Mouse (Mus musculus): Measurements from ENCODE around the gene Gm17455.
A peak's percentile ranks its signal among the peaks of the same experiment; 100 is the strongest.

The Gm17455 gene

GRCm38 (mm10) chr10:60419624-60420023 is 20.1 kb downstream of the Gm17455 start:
- DNase-seq (ENCODE audit: low spot score in 2 of 2) = peak in 1 of 2 experiments; percentile 22

- no peak for DNase-seq (ENCODE audit: low spot score in 2 of 2)
These were observed 23.2 kb downstream of the Gm17455 start for GRCm38 (mm10) chr10:60422756-60423155.

GRCm38 (mm10) chr10:60430001-60430400 is 30.5 kb downstream of the Gm17455 start:
- no peak for DNase-seq (ENCODE audit: low spot score in 2 of 2)

- DNase-seq (ENCODE audit: low spot score in 2 of 2) = no peak
These were observed 31.1 kb downstream of the Gm17455 start for GRCm38 (mm10) chr10:60430591-60430990.

GRCm38 (mm10) chr10:60432679-60433078 is 33.2 kb downstream of the Gm17455 start:
- DNase-seq (ENCODE audit: low spot score in 2 of 2) = no peak

GRCm38 (mm10) chr10:60442321-60442720 is 42.8 kb downstream of the Gm17455 start:
- peak; percentile 40 to 43 for DNase-seq (ENCODE audit: low spot score in 2 of 2)

- peak in 1 of 2 experiments; percentile 25 for DNase-seq (ENCODE audit: low spot score in 2 of 2)
These were observed 43.6 kb downstream of the Gm17455 start for GRCm38 (mm10) chr10:60443078-60443477.

GRCm38 (mm10) chr10:60445031-60445593 is 45.6 kb downstream of the Gm17455 start:
- no peak for DNase-seq (ENCODE audit: low spot score in 2 of 2)

- DNase-seq (ENCODE audit: low spot score in 2 of 2) = no peak
These were observed 47.7 kb downstream of the Gm17455 start for GRCm38 (mm10) chr10:60447186-60447585.
